Mouse (Mus musculus) G1E (cell line): ENCODE results near the gene Mad1l1.

Experiments used
- CTCF ChIP-seq: IDR thresholded peaks from 2 replicates; pipeline ENCODE4 v1.5.1; 2012; ENCODE audit warnings: low read depth, low read length, inconsistent platforms, mixed read lengths
- TAL1 ChIP-seq: conservative IDR thresholded peaks from 2 replicates; pipeline ENCODE4 v1.6.1; 2012; ENCODE audit warnings: low read depth, low read length, inconsistent platforms, mixed read lengths

- TF ChIP-seq CTCF (no peak), TAL1 (no peak)
Observed at GRCm38 (mm10) chr5:140321042-140321755, at the start of gene Mad1l1, which contains the start of gene Nudt1.
